Mouse (Mus musculus) neutrophil, adult 5-6 weeks (primary cell): ENCODE measurements around the gene Celf2. TPM values are rescaled to one million over a fixed set of nuclear protein-coding genes. Genes with fewer than 3 reads are reported as not detected.

Experiments used
- ATAC-seq: fragments of 151-379, 151-347 bp; 2 replicates; pipeline ENCODE4 v1.8.0; 2017; ENCODE audit warnings: mild to moderate bottlenecking, moderate TSS enrichment; ENCODE audit not compliant: insufficient number of reproducible peaks, poor library complexity, low FRiP score, severe bottlenecking; ENCODE audit errors: extremely low read depth
- total RNA-seq: library from RNA; stranded (forward); fragments of 200-1000 nt; gene quantifications from 2 replicates; pipeline ENCODE4 v1.2.3, GENCODE M21; 2017

Gene Celf2
- total RNA-seq, 1 experiment from 2014 or later: 186 TPM

GRCm38 (mm10) chr2:6704342-6704741 lies 805.0 kb downstream of the Celf2 start:
- no peak for ATAC-seq

- ATAC-seq: peak; percentile 46; the same call in 1 of the 2 replicates
Observed at GRCm38 (mm10) chr2:6696326-6696725, 813.0 kb downstream of the Celf2 start.

GRCm38 (mm10) chr2:6695353-6695951 lies 813.9 kb downstream of the Celf2 start:
- ATAC-seq: no peak

GRCm38 (mm10) chr2:6689689-6690088 lies 819.7 kb downstream of the Celf2 start:
- no peak for ATAC-seq

GRCm38 (mm10) chr2:6678231-6678630 lies 831.1 kb downstream of the Celf2 start:
- ATAC-seq: no peak

- ATAC-seq: no peak
Observed at GRCm38 (mm10) chr2:6677457-6677856, 831.9 kb downstream of the Celf2 start.

GRCm38 (mm10) chr2:6674401-6674800 lies 835.0 kb downstream of the Celf2 start:
- peak; percentile 55; the same call in 1 of the 2 replicates for ATAC-seq

DNA sequence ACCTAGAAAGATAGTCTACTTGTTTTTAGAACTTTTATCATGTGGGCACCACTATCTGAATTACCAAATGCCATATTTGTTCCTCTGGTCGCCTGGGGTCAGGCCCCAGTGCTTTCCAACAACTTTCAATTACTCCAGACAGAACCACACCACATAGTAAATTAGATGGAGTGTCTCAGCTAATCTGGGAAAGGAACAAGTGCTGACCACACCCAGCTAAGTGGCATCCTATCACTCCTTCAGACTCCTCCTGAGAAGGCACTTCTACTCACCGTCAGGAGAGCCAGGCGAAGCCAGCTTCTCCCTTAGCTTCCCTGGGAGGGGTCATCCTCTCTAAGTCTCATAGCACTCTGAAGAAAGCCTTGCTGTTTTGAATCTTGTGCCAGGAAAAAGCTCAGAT lies 835.9 kb downstream of the Celf2 start:
- ATAC-seq: no peak

GRCm38 (mm10) chr2:6667611-6668010 lies 841.8 kb downstream of the Celf2 start:
- no peak for ATAC-seq

DNA sequence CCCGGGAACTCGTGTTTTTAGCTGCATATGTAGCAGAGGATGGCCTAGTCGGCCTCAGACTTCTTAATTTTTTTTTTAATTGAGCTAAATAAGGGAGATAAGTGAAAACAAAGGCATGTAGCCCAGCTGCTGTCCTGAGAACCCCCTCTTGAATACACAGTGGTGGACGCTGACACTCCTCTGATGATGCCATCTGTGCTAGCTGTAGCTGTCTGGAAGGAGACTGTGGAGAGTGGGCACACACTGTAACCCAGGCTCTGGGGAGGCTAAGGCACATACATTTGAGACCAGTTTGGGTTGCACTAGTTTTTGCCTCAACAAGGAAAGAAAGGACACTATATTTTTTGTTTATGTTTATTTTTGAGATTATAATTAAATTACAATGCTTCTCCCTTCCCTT lies 849.5 kb downstream of the Celf2 start:
- no peak for ATAC-seq

- ATAC-seq: no peak
Observed at GRCm38 (mm10) chr2:6653719-6654118, 855.6 kb downstream of the Celf2 start.

DNA sequence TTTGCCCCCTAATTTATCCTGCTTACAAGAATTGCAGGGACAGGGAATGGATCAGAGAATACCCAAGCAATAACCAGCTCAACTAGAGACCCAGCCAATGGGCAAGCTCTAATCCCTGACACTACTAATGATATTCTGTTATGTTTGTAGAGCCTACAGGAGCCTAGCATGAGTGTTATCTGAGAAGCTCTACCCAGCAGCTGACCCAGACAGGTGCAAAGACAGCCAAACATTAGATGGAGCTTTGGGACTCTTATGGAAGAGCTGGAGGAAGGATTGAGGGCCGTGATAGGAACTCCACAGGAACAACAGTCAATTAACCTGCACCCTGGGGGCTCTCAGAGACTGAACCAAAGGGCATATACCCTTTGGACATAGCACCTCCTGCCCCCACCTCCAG lies 857.7 kb downstream of the Celf2 start:
- ATAC-seq: no peak

- no peak for ATAC-seq
Observed at GRCm38 (mm10) chr2:6648877-6649276, 860.5 kb downstream of the Celf2 start.

GRCm38 (mm10) chr2:6647028-6647427 lies 862.3 kb downstream of the Celf2 start:
- ATAC-seq: no peak

DNA sequence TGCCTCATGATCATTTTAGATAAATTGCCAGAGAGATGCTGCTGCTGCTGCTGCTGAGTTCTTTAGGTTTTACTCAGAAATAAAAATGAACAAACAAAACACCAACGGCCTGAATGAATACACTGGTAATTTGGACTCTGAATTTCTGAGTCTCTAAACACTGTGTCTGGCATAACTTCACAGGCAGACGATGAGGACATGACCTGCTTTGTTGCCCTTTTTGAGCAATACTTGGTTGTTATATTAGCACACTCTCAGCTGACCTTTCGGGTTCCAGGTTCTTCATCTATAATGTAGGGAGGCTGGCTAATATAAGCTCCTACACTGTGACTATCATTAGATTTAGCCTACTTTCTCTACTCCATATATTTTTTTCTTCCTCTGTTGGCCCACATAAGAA lies 863.0 kb downstream of the Celf2 start:
- no peak for ATAC-seq

DNA sequence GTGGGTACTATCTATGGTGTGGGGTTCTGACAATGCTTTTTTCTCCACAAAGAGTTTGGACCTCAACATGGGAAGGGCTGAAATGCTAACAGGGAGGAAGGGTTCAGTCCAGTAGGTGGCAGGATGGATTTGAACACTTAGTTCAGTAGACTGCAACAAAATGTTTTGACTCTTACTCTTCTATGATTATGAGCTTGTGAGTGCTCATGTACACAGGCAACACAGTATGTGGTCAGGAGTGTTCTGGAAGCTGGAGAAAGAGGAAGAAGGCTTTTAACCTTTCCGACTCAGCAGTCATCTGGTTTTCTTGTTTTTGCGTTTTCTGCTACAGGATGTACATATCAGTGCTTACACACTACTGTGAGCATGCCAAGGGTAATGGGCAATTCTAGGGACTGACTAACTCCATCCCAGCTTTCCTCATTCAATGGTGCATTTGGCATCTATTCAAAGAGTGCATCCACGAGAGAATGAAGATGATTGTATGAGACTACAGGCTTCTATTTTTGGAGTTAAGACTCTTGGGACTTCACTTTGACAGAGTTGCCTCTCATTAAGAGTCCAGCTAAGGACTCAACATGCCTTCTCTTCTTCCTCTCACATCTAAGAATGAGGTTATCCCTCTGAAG lies 867.0 kb downstream of the Celf2 start:
- ATAC-seq: peak; percentile 73

DNA sequence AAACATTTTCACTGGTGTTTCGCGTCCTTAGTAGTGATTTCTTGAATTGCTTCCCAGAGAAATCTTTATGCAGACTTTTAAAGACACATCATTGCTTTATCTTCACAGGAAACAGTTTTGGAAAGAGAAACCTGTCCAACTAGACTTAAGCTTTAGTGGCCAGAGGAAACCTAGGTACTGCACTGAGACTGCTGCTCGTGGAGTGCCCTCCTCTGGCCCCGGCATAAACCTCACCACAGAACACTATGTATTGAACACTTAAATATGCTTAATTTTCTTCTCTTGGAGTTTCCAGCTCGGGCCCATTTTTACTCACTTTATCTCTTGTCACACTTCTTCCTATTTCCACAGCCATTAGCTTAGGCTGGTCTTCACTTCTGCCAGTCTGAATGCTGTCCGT lies 870.0 kb downstream of the Celf2 start:
- no peak for ATAC-seq

DNA sequence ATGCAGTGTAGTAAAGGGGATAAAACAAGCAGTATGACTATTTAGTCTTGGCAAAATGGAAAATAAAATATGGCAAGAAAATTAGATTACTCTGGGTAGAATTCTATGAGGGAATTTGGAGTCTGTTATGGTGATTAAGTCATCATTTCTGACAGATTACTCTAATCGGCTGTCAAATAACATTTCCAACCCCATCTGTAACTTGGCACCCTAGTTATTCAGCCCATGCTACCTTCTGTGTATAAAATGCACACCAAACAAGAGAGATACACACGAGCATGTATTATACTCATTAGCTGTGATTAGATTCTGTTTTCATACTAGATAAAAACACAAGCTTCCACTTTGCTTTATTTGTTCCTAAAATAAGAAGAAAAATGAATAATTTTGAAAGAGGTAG lies 872.2 kb downstream of the Celf2 start:
- ATAC-seq: no peak

DNA sequence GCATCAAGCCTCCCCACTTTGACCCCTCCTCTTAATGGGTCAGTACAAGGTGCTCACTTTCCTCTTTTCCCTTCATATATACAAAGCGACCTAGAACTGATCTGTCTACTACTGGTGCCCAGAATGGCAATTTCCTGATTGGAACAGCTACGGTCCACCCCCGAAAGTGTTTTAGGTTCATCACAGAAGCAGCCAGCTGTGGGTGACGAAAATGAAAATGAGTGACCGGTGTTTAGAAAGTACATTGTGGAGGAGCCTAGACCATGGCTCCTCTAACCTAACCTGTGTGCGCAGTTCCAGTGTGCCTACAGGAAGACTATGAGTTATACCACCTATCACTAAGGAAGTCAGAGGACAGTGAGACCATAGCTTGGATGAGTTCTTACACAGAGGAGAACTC lies 874.5 kb downstream of the Celf2 start:
- no peak for ATAC-seq

DNA sequence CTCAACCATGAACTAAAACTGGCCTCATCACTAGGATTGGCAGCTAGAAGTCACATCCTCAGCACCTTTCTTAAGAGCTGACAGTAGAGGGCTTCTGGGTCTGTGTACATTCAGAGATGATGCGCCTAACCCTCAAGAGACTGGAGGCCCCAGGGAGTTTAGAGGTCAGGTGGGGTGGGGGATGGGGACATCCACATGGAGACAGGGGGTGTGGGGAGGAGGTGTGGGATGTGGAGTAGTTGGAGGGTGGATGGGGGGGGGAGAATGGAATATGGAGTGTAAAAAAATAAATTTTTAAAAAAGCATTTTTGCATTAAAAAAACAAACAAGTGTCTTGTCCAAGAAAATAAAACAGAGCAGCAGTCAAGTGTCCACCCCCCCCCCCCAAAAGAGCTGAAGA lies 876.2 kb downstream of the Celf2 start:
- ATAC-seq: no peak

DNA sequence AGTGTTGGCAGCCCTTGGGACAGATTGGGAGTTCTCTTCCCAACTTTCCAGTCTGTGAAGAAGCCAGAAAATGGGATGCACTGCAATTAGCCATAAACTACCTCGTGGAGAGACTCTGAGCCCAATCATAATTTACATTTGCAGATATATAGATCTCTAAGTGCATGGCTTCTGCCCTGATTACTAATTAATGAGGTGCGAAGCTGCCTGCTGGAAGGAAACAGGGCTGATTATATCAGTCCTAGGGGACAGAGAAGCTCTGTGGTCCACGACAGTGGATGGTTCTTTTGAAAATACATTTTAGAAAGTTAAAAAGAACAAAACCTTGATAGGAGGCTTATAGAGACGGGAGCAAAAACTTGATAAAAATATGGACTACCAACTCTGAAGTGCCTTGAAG lies 885.6 kb downstream of the Celf2 start:
- no peak for ATAC-seq
